Comparison of ENCODE assay signal across 16 mouse cellular contexts in the genomic region with DNA sequence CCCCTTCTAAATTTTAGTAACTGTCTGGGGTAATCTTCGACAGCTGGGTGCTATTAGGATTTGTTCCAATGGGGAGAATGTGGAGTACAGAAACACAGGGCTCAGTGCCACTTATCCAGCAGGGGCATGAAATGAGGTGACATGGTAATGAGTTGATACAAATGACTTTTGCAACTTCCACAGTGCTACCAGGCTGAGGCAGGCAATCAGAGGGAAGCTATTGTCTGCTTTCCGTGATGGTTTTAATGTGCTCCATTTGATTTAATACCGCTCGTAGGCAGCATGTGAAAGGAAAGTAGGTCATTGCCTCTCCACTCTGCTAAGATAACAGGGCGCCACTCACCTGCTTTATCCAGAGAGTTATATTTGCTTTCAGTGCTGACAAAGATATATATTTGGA.
DNase-seq lines count a peak whose midpoint lies in the region; ATAC-seq and TF ChIP-seq lines count a peak whose summit lies in the region.
"Had no signal": no experiment of that assay in that cellular context is flagged by ENCODE, and none has a peak within 500 bp of the region (broad histone marks: within the 10 kb centered on the region; RNA-seq: fewer than 3 reads in every experiment).

No protein-coding gene starts in this region.

- 30% methylated on average over 5 of the region's 5 CpGs for WGBS in hindbrain, embryonic 16.5 days
- WGBS in hindbrain, embryonic 13.5 days = 47% methylated on average over 5 of the region's 5 CpGs
- 15% methylated on average over 5 of the region's 5 CpGs for WGBS in forebrain, postnatal 0 days
- WGBS in lung, postnatal 0 days = 54% methylated on average over 5 of the region's 5 CpGs

- no peak for TF ChIP-seq CTCF in forebrain, postnatal 0 days (IDR thresholded peaks at IDR 0.05; ENCODE audit: low read depth)
- no peak for TF ChIP-seq CTCF in lung, postnatal 0 days (IDR thresholded peaks at IDR 0.05)

- no peak for TF ChIP-seq EP300 in lung, postnatal 0 days (IDR thresholded peaks at IDR 0.05)

- no peak overlapping the region for H3K9ac ChIP-seq in hindbrain, embryonic 16.5 days (ENCODE audit: low read depth, low read length)
- H3K9ac ChIP-seq in hindbrain, embryonic 13.5 days = no peak overlapping the region
- no peak overlapping the region for H3K9ac ChIP-seq in forebrain, postnatal 0 days
- no peak overlapping the region for H3K9ac ChIP-seq in lung, postnatal 0 days (replicated peaks; ENCODE audit: low read depth)
- H3K9ac ChIP-seq: intestine, embryonic 15.5 days; liver, embryonic 15.5 days had no signal

- H3K9me3 ChIP-seq in hindbrain, embryonic 16.5 days (ENCODE audit: control insufficient read depth, low read length) = no peaks in the 10 kb centered on the region
- no peaks in the 10 kb centered on the region for H3K9me3 ChIP-seq in hindbrain, embryonic 13.5 days
- no peaks in the 10 kb centered on the region for H3K9me3 ChIP-seq in forebrain, postnatal 0 days (ENCODE audit: low read length)
- no peaks in the 10 kb centered on the region for H3K9me3 ChIP-seq in lung, postnatal 0 days (ENCODE audit: low read length)
- H3K9me3 ChIP-seq: intestine, embryonic 15.5 days; liver, embryonic 15.5 days had no signal

- H3K4me1 ChIP-seq in hindbrain, embryonic 16.5 days (ENCODE audit: control insufficient read depth, insufficient read depth, low read depth, low read length) = no peaks in the 10 kb centered on the region
- peaks cover 5% of the 10 kb centered on the region; the same call in 1 of the 2 replicates for H3K4me1 ChIP-seq in hindbrain, embryonic 13.5 days (replicated peaks)
- H3K4me1 ChIP-seq in forebrain, postnatal 0 days (ENCODE audit: insufficient read depth) = no peaks in the 10 kb centered on the region
- no peaks in the 10 kb centered on the region for H3K4me1 ChIP-seq in lung, postnatal 0 days (ENCODE audit: insufficient read depth, low read depth, low read length)
- H3K4me1 ChIP-seq: intestine, embryonic 15.5 days; liver, embryonic 15.5 days had no signal

- ATAC-seq in hindbrain, embryonic 16.5 days = peak; percentile 54; the same call in 1 of the 2 replicates
- no peak for ATAC-seq in hindbrain, embryonic 13.5 days (ENCODE audit: low FRiP score)
- ATAC-seq in forebrain, postnatal 0 days = peak; percentile 32
- ATAC-seq in lung, postnatal 0 days = no peak
- ATAC-seq: intestine, embryonic 15.5 days had no signal

- peak; percentile 2 to 3 for DNase-seq in cerebellum, postnatal 25 days
- no peak for DNase-seq in cerebellum, adult 9-10 months
- peak; percentile 16 for DNase-seq in forebrain, postnatal 0 days
- DNase-seq in retina, adult 2 months (ENCODE audit: low read depth, low spot score) = peak; percentile 3
- DNase-seq in lung, postnatal 0 days (ENCODE audit: low spot score) = no peak
- DNase-seq in adrenal gland, postnatal 25 days = no peak
- DNase-seq: B cell, adult 2 months; cerebellum, adult 11 months; gastrocnemius, postnatal 25 days; kidney, postnatal 36 days; spleen, adult 18-20 months; thymus, adult 2 months had no signal

- no peaks in the 10 kb centered on the region for H3K27me3 ChIP-seq in hindbrain, embryonic 16.5 days (replicated peaks; ENCODE audit: control insufficient read depth, insufficient read depth, low read length)
- no peaks in the 10 kb centered on the region for H3K27me3 ChIP-seq in hindbrain, embryonic 13.5 days
- H3K27me3 ChIP-seq in forebrain, postnatal 0 days (ENCODE audit: insufficient read depth, low read length) = no peaks in the 10 kb centered on the region
- no peaks in the 10 kb centered on the region for H3K27me3 ChIP-seq in lung, postnatal 0 days (replicated peaks; ENCODE audit: insufficient read depth, low read length)
- H3K27me3 ChIP-seq: intestine, embryonic 15.5 days; liver, embryonic 15.5 days had no signal

- H3K4me3 ChIP-seq in hindbrain, embryonic 16.5 days (ENCODE audit: low read length) = no peak overlapping the region
- H3K4me3 ChIP-seq in hindbrain, embryonic 13.5 days = no peak overlapping the region
- H3K4me3 ChIP-seq in forebrain, postnatal 0 days (ENCODE audit: low read depth, low read length) = no peak overlapping the region
- H3K4me3 ChIP-seq in lung, postnatal 0 days (ENCODE audit: low read depth, low read length) = no peak overlapping the region
- H3K4me3 ChIP-seq: intestine, embryonic 15.5 days; liver, embryonic 15.5 days had no signal

- no peak overlapping the region; the same call in 1 of the 2 replicates for H3K4me2 ChIP-seq in hindbrain, embryonic 16.5 days (ENCODE audit: low read length)
- no peak overlapping the region for H3K4me2 ChIP-seq in hindbrain, embryonic 13.5 days
- no peak overlapping the region for H3K4me2 ChIP-seq in forebrain, postnatal 0 days (ENCODE audit: low read depth)
- H3K4me2 ChIP-seq in lung, postnatal 0 days (replicated peaks; ENCODE audit: low read depth, low read length) = no peak overlapping the region
- H3K4me2 ChIP-seq: intestine, embryonic 15.5 days; liver, embryonic 15.5 days had no signal

- H3K27ac ChIP-seq in hindbrain, embryonic 16.5 days (ENCODE audit: low read depth, low read length) = no peak overlapping the region
- no peak overlapping the region for H3K27ac ChIP-seq in hindbrain, embryonic 13.5 days
- no peak overlapping the region for H3K27ac ChIP-seq in forebrain, postnatal 0 days (ENCODE audit: low read depth, low read length)
- H3K27ac ChIP-seq in lung, postnatal 0 days (ENCODE audit: low read length) = no peak overlapping the region
- H3K27ac ChIP-seq: intestine, embryonic 15.5 days; liver, embryonic 15.5 days had no signal

- H3K36me3 ChIP-seq in hindbrain, embryonic 16.5 days (ENCODE audit: control insufficient read depth, insufficient read depth, low read length) = no peaks in the 10 kb centered on the region
- H3K36me3 ChIP-seq in hindbrain, embryonic 13.5 days = no peaks in the 10 kb centered on the region
- H3K36me3 ChIP-seq in forebrain, postnatal 0 days (ENCODE audit: insufficient read depth) = no peaks in the 10 kb centered on the region
- no peaks in the 10 kb centered on the region for H3K36me3 ChIP-seq in lung, postnatal 0 days (ENCODE audit: insufficient read depth, low read length)
- H3K36me3 ChIP-seq: intestine, embryonic 15.5 days; liver, embryonic 15.5 days had no signal

Comparison
In these comparisons a context has a peak if more than half of its experiments do, and no peak if none do; other contexts are left out.
1. DNase-seq: peak in cerebellum, postnatal 25 days (2 of 2), forebrain, postnatal 0 days (single experiment) and retina, adult 2 months (single experiment); none in cerebellum, adult 9-10 months (single experiment), lung, postnatal 0 days (single experiment) and adrenal gland, postnatal 25 days (single experiment).
2. ATAC-seq: peak in hindbrain, embryonic 16.5 days (single experiment) and forebrain, postnatal 0 days (single experiment); none in hindbrain, embryonic 13.5 days (single experiment) and lung, postnatal 0 days (single experiment).